Mouse (Mus musculus) embryonic fibroblast, embryonic 13.5 days (primary cell): ENCODE measurements around the gene Endov. TPM values are rescaled to one million over a fixed set of nuclear protein-coding genes. Genes with fewer than 3 reads are reported as not detected.

ENCODE experiments used
- H3K27ac ChIP-seq: 2 replicates; pipeline ENCODE4 v1.5.1; 2012; ENCODE audit warnings: low read length, control low read depth, inconsistent platforms; ENCODE audit not compliant: insufficient read depth
- H3K4me1 ChIP-seq: 2 replicates; pipeline ENCODE4 v1.6.1; 2011; ENCODE audit warnings: low read length; ENCODE audit not compliant: control insufficient read depth, insufficient read depth
- H3K4me3 ChIP-seq: 2 replicates; pipeline ENCODE4 v1.5.1; 2011; ENCODE audit warnings: mild to moderate bottlenecking, control low read depth, low read length; ENCODE audit not compliant: insufficient read depth
- CTCF ChIP-seq: IDR thresholded peaks from 2 replicates; pipeline ENCODE4 v1.5.1; 2011; ENCODE audit warnings: mild to moderate bottlenecking, control low read depth, low read length, moderate library complexity, borderline replicate concordance; ENCODE audit not compliant: insufficient read depth
- POLR2A ChIP-seq: IDR thresholded peaks from 2 replicates; pipeline ENCODE4 v1.6.1; 2011; ENCODE audit warnings: low read depth, mild to moderate bottlenecking, control low read depth, low read length, moderate library complexity
- polyA plus RNA-seq: library from polyadenylated mRNA; stranded (reverse); fragments of >200 nt; gene quantifications from 2 replicates; pipeline ENCODE4 v1.2.4, GENCODE M21; 2011; ENCODE audit warnings: low read depth; ENCODE audit not compliant: missing spikeins, insufficient read length

Gene Endov
- polyA plus RNA-seq, 1 experiment: 15.2 TPM

GRCm38 (mm10) chr11:119532460-119532859 lies 41.3 kb downstream of the Endov start:
- no peak overlapping the region for H3K27ac ChIP-seq
- H3K4me3 ChIP-seq: no peak overlapping the region
- no peaks in the 10 kb centered on the region for H3K4me1 ChIP-seq
- TF ChIP-seq POLR2A (no peak), CTCF (no peak)

- H3K4me3 ChIP-seq: no peak overlapping the region
These were observed 42.6 kb downstream of the Endov start for GRCm38 (mm10) chr11:119533745-119534144.

GRCm38 (mm10) chr11:119539944-119540343 lies 48.8 kb downstream of the Endov start:
- H3K4me3 ChIP-seq: no peak overlapping the region

More at GRCm38 (mm10) chr11:119533745-119534144, 42.6 kb downstream of the Endov start:
- Histone ChIP-seq H3K4me1 (no peaks in the 10 kb centered on the region), H3K27ac (no peak overlapping the region)
- no peak for TF ChIP-seq POLR2A
- no peak for TF ChIP-seq CTCF

GRCm38 (mm10) chr11:119540560-119540959 lies 49.4 kb downstream of the Endov start:
- H3K27ac ChIP-seq: no peak overlapping the region
- TF ChIP-seq CTCF: no peak
- TF ChIP-seq POLR2A: no peak

More at GRCm38 (mm10) chr11:119539944-119540343, 48.8 kb downstream of the Endov start:
- TF ChIP-seq CTCF (no peak), POLR2A (no peak)
- H3K4me1 ChIP-seq: no peaks in the 10 kb centered on the region
- no peak overlapping the region for H3K27ac ChIP-seq

GRCm38 (mm10) chr11:119541082-119541481 lies 49.9 kb downstream of the Endov start:
- Histone ChIP-seq H3K27ac (no peak overlapping the region), H3K4me1 (no peaks in the 10 kb centered on the region), H3K4me3 (no peak overlapping the region)
- TF ChIP-seq POLR2A (no peak), CTCF (no peak)

More at GRCm38 (mm10) chr11:119540560-119540959, 49.4 kb downstream of the Endov start:
- no peaks in the 10 kb centered on the region for H3K4me1 ChIP-seq
- no peak overlapping the region for H3K4me3 ChIP-seq

GRCm38 (mm10) chr11:119542371-119542770 lies 51.2 kb downstream of the Endov start:
- H3K27ac ChIP-seq: no peak overlapping the region
- TF ChIP-seq POLR2A (no peak), CTCF (no peak)
- no peaks in the 10 kb centered on the region for H3K4me1 ChIP-seq
- no peak overlapping the region for H3K4me3 ChIP-seq

GRCm38 (mm10) chr11:119542886-119543285 lies 51.7 kb downstream of the Endov start:
- Histone ChIP-seq H3K27ac (no peak overlapping the region), H3K4me3 (no peak overlapping the region)

GRCm38 (mm10) chr11:119543816-119544517 lies 52.8 kb downstream of the Endov start:
- Histone ChIP-seq H3K4me1 (peaks cover 2% of the 10 kb centered on the region; the same call in 1 of the 2 replicates), H3K27ac (no peak overlapping the region), H3K4me3 (no peak overlapping the region)
- no peak for TF ChIP-seq CTCF
- TF ChIP-seq POLR2A: no peak

More at GRCm38 (mm10) chr11:119542886-119543285, 51.7 kb downstream of the Endov start:
- no peak for TF ChIP-seq POLR2A
- no peak for TF ChIP-seq CTCF
- H3K4me1 ChIP-seq: no peaks in the 10 kb centered on the region

- no peak for TF ChIP-seq CTCF
- no peak for TF ChIP-seq POLR2A
- H3K4me1 ChIP-seq: peaks cover 2% of the 10 kb centered on the region; the same call in 1 of the 2 replicates
- H3K27ac ChIP-seq: no peak overlapping the region
- no peak overlapping the region for H3K4me3 ChIP-seq
These were observed 53.5 kb downstream of the Endov start for GRCm38 (mm10) chr11:119544518-119545105.

GRCm38 (mm10) chr11:119545281-119545680 lies 54.1 kb downstream of the Endov start:
- no peak for TF ChIP-seq POLR2A
- no peak for TF ChIP-seq CTCF
- Histone ChIP-seq H3K4me1 (peaks cover 2% of the 10 kb centered on the region; the same call in 1 of the 2 replicates), H3K4me3 (no peak overlapping the region), H3K27ac (no peak overlapping the region)
